Mouse (Mus musculus) heart, adult 2 months (tissue): ENCODE data around the gene St7. TPM values are rescaled to one million over a fixed set of nuclear protein-coding genes. Genes with fewer than 3 reads are reported as not detected.

Experiments
- DNase-seq, 2 experiments: peaks; one replicate each; pipeline ENCODE4 v3.0.0; 2021
- H3K27ac ChIP-seq: fragments of 200-600 bp; 2 replicates; pipeline ENCODE4 v1.8.1; 2022
- H3K27me3 ChIP-seq: fragments of 200-500 bp; 2 replicates; pipeline ENCODE4 v1.6.1; 2012; ENCODE audit warnings: mild to moderate bottlenecking, low read length, inconsistent platforms, mixed read lengths; ENCODE audit not compliant: control insufficient read depth, insufficient read depth
- H3K36me3 ChIP-seq: fragments of 200-500 bp; 2 replicates; pipeline ENCODE4 v1.6.1; 2012; ENCODE audit warnings: low read length, inconsistent platforms; ENCODE audit not compliant: control insufficient read depth, insufficient read depth
- H3K4me1 ChIP-seq: fragments of 200-500 bp; 2 replicates; pipeline ENCODE4 v1.6.1; 2011; ENCODE audit warnings: low read length; ENCODE audit not compliant: control insufficient read depth, insufficient read depth
- H3K4me3 ChIP-seq: fragments of 200-600 bp; 2 replicates; pipeline ENCODE4 v1.8.1; 2022
- H3K79me2 ChIP-seq: fragments of 200-500 bp; replicated peaks from 2 replicates; pipeline ENCODE4 v1.6.1; 2012; ENCODE audit warnings: mild to moderate bottlenecking, inconsistent platforms, low read length, moderate library complexity, mixed read lengths; ENCODE audit not compliant: control insufficient read depth, insufficient read depth
- H3K9ac ChIP-seq: fragments of 200-500 bp; 2 replicates; pipeline ENCODE4 v1.6.1; 2012; ENCODE audit warnings: low read depth, mild to moderate bottlenecking, control low read depth, inconsistent platforms, low read length, mixed read lengths
- CTCF ChIP-seq: fragments of 200-600 bp; IDR thresholded peaks from 2 replicates; pipeline ENCODE4 v1.8.1; 2022; ENCODE audit warnings: antibody characterized with exemption, mild to moderate bottlenecking, moderate library complexity
- EP300 ChIP-seq: fragments of 200-500 bp; IDR thresholded peaks from 2 replicates; pipeline ENCODE4 v1.6.1; 2011; ENCODE audit warnings: low read depth, low read length, control low read depth; ENCODE audit not compliant: insufficient read depth
- POLR2A ChIP-seq: fragments of 200-500 bp; IDR thresholded peaks from 2 replicates; pipeline ENCODE4 v1.6.1; 2011; ENCODE audit warnings: mild to moderate bottlenecking, low read depth, low read length, control low read depth; ENCODE audit not compliant: insufficient read depth
- WGBS: fragments of 180-500 bp; shearing (Covaris S2); methylation state at CpG from one replicate; pipeline ENCODE4 v1.1.7; 2018; 5-methylcytosine and 5-hydroxymethylcytosine counted together
- intact Hi-C: fragments of 180-260 bp; cut with DNase I; formaldehyde crosslinking; loops from one replicate; pipeline ENCODE4 v1.15.1; 2025
- polyA plus RNA-seq: library from polyadenylated mRNA; depleted of rRNA; stranded (reverse); fragments of >200 nt; gene quantifications from 2 replicates; pipeline ENCODE4 v1.2.3, GENCODE M21; 2012
- total RNA-seq, 2 experiments: library from RNA; stranded (reverse); gene quantifications; 2 replicates each; pipeline ENCODE4 v1.2.3; 2021

Gene St7
- total and polyA plus RNA-seq, 3 experiments: 12.0 to 19.5 (median 16.9) TPM

GRCm38 (mm10) chr6:17912312-17912711, 219.6 kb downstream of the St7 start:
- H3K79me2 ChIP-seq: no peaks in the 10 kb centered on the region
- no peak overlapping the region for H3K9ac ChIP-seq
- H3K27ac ChIP-seq: no peak overlapping the region
- no peak overlapping the region for H3K4me3 ChIP-seq
- 88% methylated on average over 6 of the region's 6 CpGs for WGBS
- DNase-seq: no peak
- TF ChIP-seq CTCF (no peak), EP300 (no peak), POLR2A (no peak)
- no peaks in the 10 kb centered on the region; the same call in 1 of the 2 replicates for H3K36me3 ChIP-seq
- H3K27me3 ChIP-seq: no peaks in the 10 kb centered on the region
- intact Hi-C loops: no loop called here
- no peaks in the 10 kb centered on the region for H3K4me1 ChIP-seq

- H3K79me2 ChIP-seq: no peaks in the 10 kb centered on the region
- DNase-seq: no peak
- no peak overlapping the region for H3K4me3 ChIP-seq
- no peaks in the 10 kb centered on the region for H3K4me1 ChIP-seq
- TF ChIP-seq EP300: no peak
- TF ChIP-seq CTCF: no peak
- no peak for TF ChIP-seq POLR2A
- intact Hi-C loops: no loop called here
- no peak overlapping the region for H3K27ac ChIP-seq
- WGBS: 94% methylated on average over 2 of the region's 2 CpGs
- no peaks in the 10 kb centered on the region; the same call in 1 of the 2 replicates for H3K36me3 ChIP-seq
- H3K27me3 ChIP-seq: no peaks in the 10 kb centered on the region
- no peak overlapping the region for H3K9ac ChIP-seq
These were observed 220.1 kb downstream of the St7 start for GRCm38 (mm10) chr6:17912825-17913224.

- Histone ChIP-seq H3K36me3 (no peaks in the 10 kb centered on the region; the same call in 1 of the 2 replicates), H3K9ac (no peak overlapping the region), H3K4me1 (no peaks in the 10 kb centered on the region), H3K27me3 (no peaks in the 10 kb centered on the region), H3K4me3 (no peak overlapping the region), H3K79me2 (no peaks in the 10 kb centered on the region), H3K27ac (no peak overlapping the region)
- DNase-seq: no peak
- TF ChIP-seq EP300 (no peak), POLR2A (no peak), CTCF (no peak)
- intact Hi-C loops: no loop called here
- WGBS: 82% methylated on average over 1 of the region's 1 CpGs
These were observed 220.6 kb downstream of the St7 start for GRCm38 (mm10) chr6:17913315-17913714.

GRCm38 (mm10) chr6:17914300-17914699, 221.6 kb downstream of the St7 start:
- no peaks in the 10 kb centered on the region for H3K4me1 ChIP-seq
- no peak overlapping the region for H3K4me3 ChIP-seq
- H3K36me3 ChIP-seq: no peaks in the 10 kb centered on the region; the same call in 1 of the 2 replicates
- no peak overlapping the region for H3K9ac ChIP-seq
- intact Hi-C loops: no loop called here
- no peak for TF ChIP-seq CTCF
- no peak for TF ChIP-seq POLR2A
- TF ChIP-seq EP300: no peak
- H3K27ac ChIP-seq: no peak overlapping the region
- H3K27me3 ChIP-seq: no peaks in the 10 kb centered on the region
- no peak for DNase-seq
- 83% methylated on average over 3 of the region's 3 CpGs for WGBS
- H3K79me2 ChIP-seq: no peaks in the 10 kb centered on the region

GRCm38 (mm10) chr6:17917233-17917632, 224.5 kb downstream of the St7 start:
- H3K4me1 ChIP-seq: no peaks in the 10 kb centered on the region
- intact Hi-C loops: no loop called here
- H3K4me3 ChIP-seq: no peak overlapping the region
- WGBS: 96% methylated on average over 4 of the region's 4 CpGs
- no peak overlapping the region for H3K9ac ChIP-seq
- H3K36me3 ChIP-seq: no peaks in the 10 kb centered on the region
- no peak for DNase-seq
- no peaks in the 10 kb centered on the region for H3K79me2 ChIP-seq
- H3K27ac ChIP-seq: no peak overlapping the region
- TF ChIP-seq POLR2A (no peak), CTCF (no peak), EP300 (no peak)
- no peaks in the 10 kb centered on the region for H3K27me3 ChIP-seq

- TF ChIP-seq POLR2A (no peak), EP300 (no peak), CTCF (no peak)
- peaks cover 3% of the 10 kb centered on the region; the same call in 1 of the 2 replicates for H3K36me3 ChIP-seq
- H3K9ac ChIP-seq: no peak overlapping the region
- WGBS: 95% methylated on average over 1 of the region's 1 CpGs
- H3K4me3 ChIP-seq: no peak overlapping the region
- no peak for DNase-seq
- peaks cover 1% of the 10 kb centered on the region for H3K4me1 ChIP-seq
- H3K27me3 ChIP-seq: no peaks in the 10 kb centered on the region
- H3K27ac ChIP-seq: no peak overlapping the region
- H3K79me2 ChIP-seq: no peaks in the 10 kb centered on the region
- intact Hi-C loops: no loop called here
These were observed 229.4 kb downstream of the St7 start for GRCm38 (mm10) chr6:17922180-17922579.
